Mouse (Mus musculus) mesoderm, embryonic 11.5 days (tissue): ENCODE data around the gene Cbx2.

Source experiments
- DNase-seq: peaks from one replicate; pipeline ENCODE4 v3.0.0-alpha.2; 2012; ENCODE audit warnings: low read depth, low spot score

The Cbx2 gene

GRCm38 (mm10) chr11:119041750-119042465 lies 19.1 kb downstream of the Cbx2 start:
- DNase-seq = no peak

GRCm38 (mm10) chr11:119042466-119043272 lies 19.9 kb downstream of the Cbx2 start:
- no peak for DNase-seq

- no peak for DNase-seq
Observed at GRCm38 (mm10) chr11:119043273-119043540, 20.4 kb downstream of the Cbx2 start.

DNA sequence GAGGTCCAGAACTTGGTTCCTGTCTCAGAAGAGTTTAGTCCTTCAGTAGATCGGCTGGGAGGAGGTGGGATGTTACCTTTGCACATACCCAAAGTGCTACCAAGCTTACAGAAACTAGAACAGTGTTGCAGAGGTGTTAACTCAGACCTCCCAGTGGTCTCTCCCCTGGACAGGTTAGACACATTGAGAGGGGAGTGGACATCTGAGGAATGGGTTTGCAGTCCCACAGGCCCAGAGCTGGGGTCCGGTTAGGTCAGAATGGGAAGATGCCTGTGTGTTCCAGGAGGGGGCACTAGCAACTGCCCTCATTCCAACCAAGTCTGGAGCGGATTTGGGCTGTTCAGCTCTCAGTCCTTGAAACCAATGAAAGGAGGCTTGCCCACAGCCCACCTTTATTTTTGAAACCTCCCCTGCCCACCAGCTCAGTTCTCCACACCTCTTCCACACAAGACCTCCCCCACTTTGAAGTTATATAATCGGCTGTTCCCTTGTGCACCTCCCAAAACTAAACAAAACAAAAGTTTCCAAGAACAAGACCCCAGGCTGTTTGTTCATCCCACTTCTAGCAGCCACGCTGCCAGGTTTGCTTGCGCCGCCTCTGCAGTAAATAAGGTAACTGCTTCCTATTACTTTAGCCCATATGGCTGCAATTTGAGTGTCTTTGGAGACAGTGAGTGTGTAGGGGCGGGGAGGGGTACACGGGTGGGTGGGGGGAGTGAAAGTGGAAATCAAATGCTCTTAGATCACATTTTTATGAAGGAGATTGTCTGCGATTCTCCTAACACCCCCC lies 21.2 kb downstream of the Cbx2 start:
- DNase-seq = no peak

GRCm38 (mm10) chr11:119044551-119045337 lies 22.0 kb downstream of the Cbx2 start:
- no peak for DNase-seq

DNA sequence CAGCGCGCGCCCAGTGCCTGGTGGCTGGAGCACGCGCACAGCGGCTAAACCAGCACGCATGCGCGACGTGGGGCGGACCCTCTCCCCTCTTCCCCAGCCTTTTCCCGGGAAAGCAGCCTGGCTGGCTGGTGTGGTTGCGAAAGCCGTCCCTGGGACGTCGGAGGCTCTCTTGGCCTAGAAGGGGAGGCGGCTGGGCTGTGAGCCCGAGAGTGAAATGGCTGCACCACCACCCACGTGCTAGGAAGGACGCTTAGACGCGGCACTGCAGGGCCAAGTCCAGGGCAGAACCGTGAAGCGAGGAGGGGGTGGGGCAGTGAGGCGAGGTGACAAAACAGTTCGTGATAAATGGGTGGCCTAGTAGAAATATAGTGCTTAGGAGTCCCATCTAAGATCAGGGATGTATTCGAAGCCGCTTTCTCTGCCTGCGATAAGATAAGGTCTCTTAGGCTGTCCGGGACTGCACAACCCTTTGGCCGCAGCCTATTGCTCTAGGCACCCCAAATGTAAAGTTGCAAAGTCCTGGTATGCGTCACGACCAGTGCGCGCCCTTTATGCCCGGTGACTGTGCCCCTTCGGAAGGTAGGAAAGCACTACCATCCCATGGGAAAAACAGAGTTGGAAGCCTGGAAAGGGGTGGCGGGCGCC lies 24.0 kb downstream of the Cbx2 start:
- DNase-seq = no peak

DNA sequence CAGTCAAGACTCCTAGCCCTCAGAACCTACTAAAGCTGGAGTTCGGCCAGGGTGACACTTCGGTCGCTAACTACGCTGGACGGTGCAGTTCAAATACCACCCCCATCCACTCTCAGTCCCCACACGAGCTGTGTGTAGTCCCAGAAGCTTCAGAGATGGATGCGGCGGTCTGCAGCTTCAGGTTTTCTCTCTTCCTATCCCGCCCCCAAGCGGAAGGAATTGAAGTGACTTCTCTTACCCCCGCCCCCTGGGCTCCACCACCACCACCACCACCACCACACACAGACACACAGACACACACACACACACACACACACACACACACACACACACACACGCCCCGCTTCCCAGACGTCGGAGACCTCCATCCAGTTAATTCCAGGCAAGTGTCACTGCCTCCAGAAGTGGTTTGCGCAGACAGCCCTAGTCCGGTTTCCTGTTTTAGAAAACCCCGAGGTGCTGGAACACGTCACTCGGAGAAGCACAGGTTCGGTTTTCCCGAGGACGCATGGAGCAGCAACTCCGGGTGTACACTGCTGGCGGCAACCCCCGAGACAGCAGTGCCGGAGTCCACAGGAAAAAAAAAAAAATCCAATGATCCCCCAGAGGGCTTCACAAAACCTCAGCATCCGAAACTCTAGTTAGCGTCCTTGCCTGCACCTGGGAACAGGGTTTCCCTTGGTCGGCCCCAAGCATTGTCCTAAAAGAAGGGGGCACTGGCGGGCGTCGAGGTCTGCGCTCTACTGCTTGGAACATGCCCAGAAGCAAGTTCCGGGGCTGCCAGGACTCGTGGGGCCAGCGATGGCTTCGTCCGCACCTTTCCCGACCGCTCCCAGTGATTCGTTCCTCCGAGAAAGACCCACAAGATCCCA lies 24.7 kb downstream of the Cbx2 start:
- no peak for DNase-seq

DNA sequence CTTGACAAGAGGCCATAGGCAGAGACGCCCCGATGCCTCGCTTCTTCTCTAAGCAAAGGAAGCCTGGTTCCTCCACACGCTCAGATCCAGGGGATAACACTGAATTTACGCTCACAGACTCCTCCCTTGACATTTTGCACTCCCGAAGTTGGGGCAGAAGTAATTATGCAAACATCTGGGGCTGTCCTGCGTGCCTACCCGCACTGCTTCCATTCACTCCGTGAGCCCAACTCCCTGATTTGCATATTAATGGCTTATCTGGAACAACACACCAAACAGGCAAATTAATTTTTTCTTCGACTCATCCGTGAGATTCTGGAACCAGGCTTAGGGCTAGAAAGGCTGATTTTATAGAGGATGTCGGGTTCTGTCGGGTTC lies 25.4 kb downstream of the Cbx2 start:
- no peak for DNase-seq

DNA sequence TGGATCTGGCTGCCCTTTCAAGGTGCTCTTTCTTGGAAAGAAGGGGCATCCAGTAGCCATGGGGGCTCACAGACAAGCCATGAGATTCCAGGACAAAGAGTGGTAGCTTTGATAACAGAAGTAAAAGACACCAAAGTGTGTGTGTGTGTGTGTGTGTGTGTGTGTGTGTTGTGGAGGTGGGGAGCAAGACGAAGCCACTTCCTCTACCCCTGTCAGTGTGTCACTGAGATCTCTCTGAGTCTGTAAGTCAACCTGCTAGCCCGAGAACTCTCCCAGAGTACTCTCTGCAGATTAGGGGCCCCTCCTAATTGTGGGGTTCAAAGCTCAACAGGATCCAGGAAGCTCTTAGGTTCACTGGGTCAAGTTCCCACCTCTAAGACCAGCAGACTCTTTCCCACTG lies 27.6 kb downstream of the Cbx2 start:
- no peak for DNase-seq

GRCm38 (mm10) chr11:119051426-119051825 lies 28.7 kb downstream of the Cbx2 start:
- DNase-seq = no peak

DNA sequence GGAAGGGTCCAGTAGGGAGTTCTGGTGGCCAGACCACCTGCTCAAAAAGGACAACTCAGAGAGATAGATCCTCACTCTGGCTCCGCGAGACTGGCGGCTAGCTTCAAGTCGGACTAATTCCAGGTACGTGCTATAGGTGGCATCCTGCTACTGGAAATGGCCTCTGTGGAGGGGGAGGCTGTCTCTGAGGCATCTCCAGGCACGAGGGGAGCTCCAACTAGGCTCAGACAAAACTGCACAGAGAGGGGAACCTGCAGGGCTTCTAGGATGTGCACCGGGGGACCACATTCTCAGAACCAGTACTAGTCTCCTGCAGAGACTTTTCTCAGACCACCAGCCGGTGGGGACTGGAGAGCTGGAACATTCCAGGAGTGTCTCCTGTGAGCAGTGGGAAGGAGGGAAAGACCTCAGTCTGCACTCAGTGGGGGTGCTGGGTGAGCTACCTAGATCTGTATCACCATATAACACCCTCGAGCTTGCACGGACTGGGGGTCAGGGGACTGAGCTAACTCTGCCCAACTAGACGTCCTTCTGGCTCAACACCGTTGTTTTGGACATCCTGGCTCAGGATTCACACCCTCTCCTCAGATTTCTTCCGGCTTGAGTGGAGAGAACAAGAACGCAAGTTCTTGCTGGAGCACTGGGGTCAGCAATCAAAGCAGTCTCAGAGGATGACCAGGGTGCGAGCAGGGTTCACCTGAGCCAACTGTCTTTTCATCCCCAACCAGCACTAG lies 29.3 kb downstream of the Cbx2 start:
- no peak for DNase-seq

- DNase-seq = peak; percentile 52
Observed at GRCm38 (mm10) chr11:119052661-119053256, 30.0 kb downstream of the Cbx2 start.

DNA sequence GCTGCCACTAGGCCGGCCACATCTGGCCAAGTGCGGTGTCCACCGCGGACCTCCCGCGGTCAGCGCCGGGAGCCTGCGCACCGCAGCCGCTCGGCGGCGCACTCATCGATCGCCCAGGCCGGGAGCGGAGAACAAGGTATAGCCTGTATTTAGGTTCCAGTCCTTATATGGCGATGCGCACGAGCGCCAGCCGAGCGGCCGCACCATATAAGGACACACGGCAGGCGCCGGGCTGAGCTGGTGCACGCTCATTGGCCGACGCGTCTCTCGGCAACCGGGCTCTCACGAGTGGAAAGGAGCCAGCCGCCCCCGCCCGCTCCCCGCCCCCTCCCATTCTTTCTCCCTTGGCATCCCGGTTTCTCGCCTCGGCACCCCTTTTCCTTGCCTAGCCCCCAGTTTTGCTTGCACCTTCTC lies 30.5 kb downstream of the Cbx2 start:
- peak; percentile 95 for DNase-seq

- no peak for DNase-seq
Observed at GRCm38 (mm10) chr11:119053738-119054350, 31.1 kb downstream of the Cbx2 start.

DNA sequence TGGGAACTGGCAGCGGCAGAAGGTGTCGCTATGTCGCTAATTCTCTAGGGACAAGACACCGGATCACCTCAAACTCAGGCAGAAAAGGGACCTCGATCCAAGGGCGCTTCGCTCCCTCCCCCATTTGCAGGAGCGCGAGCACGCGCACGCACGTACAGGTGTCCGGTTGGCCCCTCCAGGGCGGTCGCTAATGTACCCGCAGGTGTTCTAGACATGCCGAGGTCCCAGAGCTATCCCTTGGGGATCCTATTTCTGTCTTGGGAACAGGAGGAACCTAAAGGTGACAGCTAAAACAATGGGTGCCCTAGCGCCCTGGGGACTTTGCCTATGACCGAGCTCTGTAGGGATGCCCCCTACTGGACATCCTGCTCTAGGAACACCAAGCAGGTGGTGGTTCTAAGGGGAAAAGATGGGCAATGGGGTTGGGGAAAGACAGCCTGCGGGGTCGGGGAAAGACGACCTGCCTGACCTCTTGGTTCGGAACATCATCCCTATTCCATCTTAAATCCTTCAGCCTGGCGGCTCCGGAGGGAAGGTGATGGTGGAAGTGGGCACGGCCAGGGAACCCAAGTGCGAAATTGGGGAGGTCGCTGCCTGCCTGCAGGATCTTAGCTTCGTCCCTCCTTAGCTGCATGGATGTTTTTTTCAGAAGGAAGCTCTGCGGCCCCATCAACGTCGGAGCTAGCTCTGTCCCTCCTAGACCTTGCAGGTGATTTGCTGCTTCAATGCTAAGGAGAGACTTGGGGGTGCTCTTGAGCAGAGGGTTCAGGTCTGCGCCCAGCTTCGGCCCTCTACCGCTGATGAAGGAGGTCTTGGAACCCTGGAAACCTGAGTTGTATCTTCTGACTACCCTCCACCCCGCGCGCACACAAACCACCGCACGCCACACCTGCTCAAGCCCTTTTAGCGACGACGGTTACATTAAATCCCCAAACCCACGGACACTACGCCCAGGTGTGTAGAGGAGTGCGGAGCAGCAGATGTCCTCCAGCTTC lies 31.9 kb downstream of the Cbx2 start:
- DNase-seq = no peak

DNA sequence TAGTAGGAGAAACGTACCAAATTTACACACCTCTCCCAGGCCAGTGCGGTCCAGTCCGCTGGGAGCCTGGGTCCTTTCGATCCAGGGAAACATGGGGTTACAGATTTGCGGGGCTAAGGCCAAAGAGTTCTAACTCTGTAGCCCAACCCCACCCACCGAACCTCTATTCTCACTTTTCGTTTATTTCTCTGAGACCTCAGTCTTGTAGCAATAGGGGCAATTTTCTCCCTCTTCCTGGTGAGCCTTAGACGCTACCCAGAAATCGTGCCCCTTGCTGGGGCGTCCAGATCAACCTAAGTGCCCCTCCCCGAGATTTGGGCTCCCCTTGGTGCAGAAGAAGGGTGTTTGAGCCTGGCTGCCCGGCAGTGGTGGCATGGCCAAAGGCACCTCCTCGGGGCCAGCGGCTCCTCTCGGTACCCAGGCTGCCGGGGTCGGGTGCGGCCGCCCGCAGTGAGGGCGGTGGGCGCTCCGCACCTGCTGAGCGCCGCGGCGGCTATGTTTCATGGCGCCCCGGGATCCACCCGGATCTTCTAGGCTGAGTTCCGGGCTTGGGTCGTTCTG lies 32.9 kb downstream of the Cbx2 start:
- DNase-seq = no peak
